Mouse (Mus musculus) gastrocnemius, postnatal 14 days (tissue): ENCODE results near the gene Nim1k. TPM values are rescaled to one million over a fixed set of nuclear protein-coding genes. Genes with fewer than 3 reads are reported as not detected.

Source experiments
- DNase-seq: peaks from one replicate; pipeline ENCODE4 v3.0.0; 2021; ENCODE audit warnings: mixed read lengths
- intact Hi-C: fragments of 180-260 bp; cut with DNase I; formaldehyde crosslinking; loops from one replicate; pipeline ENCODE4 v1.15.1; 2025; ENCODE audit warnings: low total_unique reads
- long read RNA-seq, 2 experiments: library from polyadenylated mRNA; stranded (forward); transcript quantifications; one replicate each; pipeline ENCODE4 v2.0.0; 2021
- total RNA-seq, 2 experiments: library from RNA; stranded (reverse); gene quantifications; 2 replicates each; pipeline ENCODE4 v1.2.3; 2021

Nim1k gene
- 1 to 10 TPM; 1.3 to 1.7 TPM for total RNA-seq
- long read RNA-seq, experiment 1, full-length matches to known transcripts, result 3 of 4 reads
- long read RNA-seq, experiment 1, partial matches to known transcripts, result 1 of 4 reads
- long read RNA-seq, experiment 1, other reads (novel, unspliced or antisense), result 0 of 4 reads
- long read RNA-seq, experiment 2, full-length matches to known transcripts, result 4 of 4 reads
- long read RNA-seq, experiment 2, partial matches to known transcripts, result 0 of 4 reads
- long read RNA-seq, experiment 2, other reads (novel, unspliced or antisense), result 0 of 4 reads

- DNase-seq, result peak; percentile 84
- intact Hi-C loops, result no loop called here
Measured at GRCm38 (mm10) chr13:119755681-119756471, at the start of gene Nim1k. Gene Nim1k (minus strand): TSS chr13:119755882.

- intact Hi-C loops, result no loop called here
Measured at GRCm38 (mm10) chr13:119797656-119798055, 42.0 kb upstream of the Nim1k start.

GRCm38 (mm10) chr13:119792791-119793404, 37.2 kb upstream of the Nim1k start:
- DNase-seq, result no peak
- intact Hi-C loops, result no loop called here

More at GRCm38 (mm10) chr13:119797656-119798055, 42.0 kb upstream of the Nim1k start:
- no peak for DNase-seq

- intact Hi-C loops, result no loop called here
- no peak for DNase-seq
Measured at GRCm38 (mm10) chr13:119791580-119792135, 36.0 kb upstream of the Nim1k start.

- intact Hi-C loops, result no loop called here
- peak; percentile 97 for DNase-seq
Measured at GRCm38 (mm10) chr13:119790761-119791579, 35.3 kb upstream of the Nim1k start, which contains the start of gene Zfp131. Gene Zfp131 (minus strand): TSS chr13:119790889.

GRCm38 (mm10) chr13:119789851-119790717, 34.4 kb upstream of the Nim1k start:
- DNase-seq, result peak; percentile 84
- intact Hi-C loops, result no loop called here

- DNase-seq, result no peak
- intact Hi-C loops, result no loop called here
Measured at GRCm38 (mm10) chr13:119783581-119783980, 27.9 kb upstream of the Nim1k start.

- no peak for DNase-seq
- intact Hi-C loops, result no loop called here
Measured at GRCm38 (mm10) chr13:119768541-119768940, 12.9 kb upstream of the Nim1k start.

- DNase-seq, result no peak
- intact Hi-C loops, result no loop called here
Measured at GRCm38 (mm10) chr13:119766480-119766879, 10.8 kb upstream of the Nim1k start.

- intact Hi-C loops, result no loop called here
- DNase-seq, result no peak
Measured at GRCm38 (mm10) chr13:119756831-119757230, 1.1 kb upstream of the Nim1k start.

- intact Hi-C loops, result no loop called here
- peak; percentile 30 for DNase-seq
Measured at GRCm38 (mm10) chr13:119755141-119755547, 538 bp downstream of the Nim1k start.

GRCm38 (mm10) chr13:119754635-119755020, 1.1 kb downstream of the Nim1k start:
- intact Hi-C loops, result no loop called here
- no peak for DNase-seq

- intact Hi-C loops, result no loop called here
- DNase-seq, result no peak
Measured at GRCm38 (mm10) chr13:119753859-119754634, 1.6 kb downstream of the Nim1k start.

GRCm38 (mm10) chr13:119746930-119747329, 8.8 kb downstream of the Nim1k start:
- DNase-seq, result no peak
- intact Hi-C loops, result no loop called here

- intact Hi-C loops, result no loop called here
- DNase-seq, result no peak
Measured at GRCm38 (mm10) chr13:119743470-119743869, 12.2 kb downstream of the Nim1k start.

GRCm38 (mm10) chr13:119742711-119743415, 12.8 kb downstream of the Nim1k start:
- intact Hi-C loops, result no loop called here
- no peak for DNase-seq
